In the genomic region with DNA sequence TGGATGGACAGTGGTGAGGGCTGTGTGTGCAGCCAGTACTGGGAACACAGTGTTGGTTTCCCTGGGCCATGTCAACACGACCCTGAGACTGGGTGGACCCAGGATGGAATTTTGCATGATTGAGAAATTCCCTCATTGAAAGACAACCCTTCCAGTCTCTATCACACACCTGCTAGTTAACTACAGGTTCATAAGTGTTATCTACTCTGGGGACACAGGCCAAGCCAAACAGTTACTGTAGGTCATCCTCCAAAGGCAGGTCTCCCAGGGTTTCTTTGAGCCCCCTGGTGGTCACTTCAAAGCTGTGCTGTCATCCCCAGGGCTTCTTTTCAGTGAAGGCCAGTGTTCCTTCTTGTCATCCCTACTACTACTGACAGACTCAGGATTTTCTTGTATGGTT, we compare ENCODE assay signal across 10 mouse cellular contexts.
A peak's percentile ranks its signal among the peaks of the same experiment; 100 is the strongest.
DNase-seq lines count a peak whose midpoint lies in the region; ATAC-seq and TF ChIP-seq lines count a peak whose summit lies in the region.
"Had no signal": no experiment of that assay in that cellular context is flagged by ENCODE, and none has a peak within 500 bp of the region (broad histone marks: within the 10 kb centered on the region; RNA-seq: fewer than 3 reads in every experiment).

No protein-coding gene starts in this region.

- no peak for ATAC-seq in activated CD4-positive, CD25-positive, alpha-beta regulatory T cell, adult 4 months

- H3K36me3 ChIP-seq in thymus, adult 2 months (ENCODE audit: control insufficient read depth, insufficient read depth, low read length): no peaks in the 10 kb centered on the region

- H3K4me1 ChIP-seq in thymus, adult 2 months (replicated peaks; ENCODE audit: control insufficient read depth, insufficient read depth, low read length): no peaks in the 10 kb centered on the region

- peak; percentile 51 for DNase-seq in gastrocnemius, adult 2 months
- no peak for DNase-seq in gastrocnemius, postnatal 4 days (ENCODE audit: low spot score in 2 of 2)
- DNase-seq in thymus, adult 2 months: peak; percentile 11
- DNase-seq in thymus, postnatal 36 days: no peak
- DNase-seq in heart, adult 8-10 months (ENCODE audit: low spot score): peak; percentile 19
- DNase-seq in retina, postnatal 1 day: peak; percentile 44
- no peak for DNase-seq in left cerebral cortex, postnatal 25 days (ENCODE audit: low spot score in 2 of 2)
- DNase-seq: gastrocnemius, postnatal 10 days; left cerebral cortex, postnatal 4 days had no signal

- 81% methylated on average over 1 of the region's 1 CpGs for WGBS in thymus, adult 2 months

- H3K4me3 ChIP-seq in gastrocnemius, adult 2 months: no peak overlapping the region
- H3K4me3 ChIP-seq in thymus, adult 2 months (ENCODE audit: control insufficient read depth, insufficient read depth, low read length): no peak overlapping the region

- TF ChIP-seq CTCF in gastrocnemius, adult 2 months (IDR thresholded peaks at IDR 0.05): peak; percentile 77
- TF ChIP-seq CTCF in thymus, adult 2 months (IDR thresholded peaks at IDR 0.05; ENCODE audit: borderline replicate concordance, control insufficient read depth, extremely low read depth, insufficient read depth, low read length, poor library complexity): no peak

- H3K27ac ChIP-seq in gastrocnemius, adult 2 months: no peak overlapping the region
- no peak overlapping the region for H3K27ac ChIP-seq in thymus, adult 2 months (ENCODE audit: control insufficient read depth, insufficient read depth, low read length)

- no peaks in the 10 kb centered on the region for H3K27me3 ChIP-seq in thymus, adult 2 months (ENCODE audit: control insufficient read depth, insufficient read depth, low read length)

- TF ChIP-seq POLR2A in thymus, adult 2 months (IDR thresholded peaks at IDR 0.05; ENCODE audit: control insufficient read depth, extremely low read depth, insufficient read depth, low read length, poor library complexity): no peak

- intact Hi-C loops in gastrocnemius, adult 2 months (cut with DNase I): loop anchor here (2.0 to 5.0 kb wide), 3 partner anchors 56 to 222 kb away; no protein-coding TSS in a partner anchor
- intact Hi-C loops in left cerebral cortex, postnatal 25 days (cut with DNase I): loop anchor here (2.0 kb wide), 1 partner anchor 220 kb away; no protein-coding TSS in a partner anchor

Comparison
In these comparisons a context has a peak if more than half of its experiments do, and no peak if none do; other contexts are left out.
1. DNase-seq: peak in gastrocnemius, adult 2 months (single experiment), thymus, adult 2 months (single experiment), heart, adult 8-10 months (single experiment) and retina, postnatal 1 day (single experiment); none in gastrocnemius, postnatal 4 days (0 of 2), thymus, postnatal 36 days (0 of 2) and left cerebral cortex, postnatal 25 days (0 of 2).